ENCODE assay signal across 8 mouse cellular contexts in the genomic region with DNA sequence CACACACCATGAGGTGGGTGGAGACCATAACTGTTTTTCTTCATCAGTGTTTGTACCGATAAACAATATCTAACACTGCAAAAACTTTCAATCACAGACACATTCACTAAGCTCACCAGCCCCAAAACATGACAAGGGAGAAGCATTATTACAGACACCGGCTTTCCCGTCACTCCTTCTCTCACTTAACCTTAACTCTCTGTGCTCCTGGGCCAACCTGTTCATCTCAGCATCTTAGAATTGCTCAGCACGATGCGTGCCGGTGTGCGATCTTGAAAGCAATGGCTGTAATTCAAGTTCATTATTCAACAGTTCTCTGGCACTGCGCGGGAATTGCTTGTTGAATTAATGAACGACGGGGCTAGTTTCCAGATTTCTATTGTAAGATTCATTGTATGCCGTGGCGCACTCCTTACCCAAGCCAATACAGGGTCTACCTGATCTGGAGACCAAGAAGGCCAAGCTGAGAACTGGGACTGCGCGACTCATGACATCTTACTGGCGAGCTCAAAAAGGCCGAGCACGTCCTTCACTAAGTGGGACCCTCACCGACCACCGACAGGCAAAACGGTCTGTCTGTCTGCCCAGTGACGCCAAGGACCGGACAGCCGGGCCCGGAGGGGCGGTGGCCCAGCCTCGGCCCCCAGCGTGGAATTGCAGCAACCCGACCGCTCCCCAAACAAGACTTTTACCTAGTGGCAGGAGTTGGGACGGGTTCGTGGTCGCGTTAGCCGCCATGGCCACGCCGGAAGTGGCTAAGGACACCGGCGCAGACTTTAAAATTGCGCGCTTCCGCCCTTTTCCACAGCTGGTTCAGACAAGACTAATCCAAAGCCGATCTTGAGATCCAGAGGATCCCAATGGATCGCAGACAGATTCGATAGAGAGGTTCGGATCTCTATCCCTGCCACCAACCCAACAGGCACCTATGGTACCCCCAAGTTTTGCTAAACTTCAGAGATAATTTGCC. TPM values are rescaled to one million over a fixed set of nuclear protein-coding genes. Genes with fewer than 3 reads are reported as not detected.
A peak's percentile ranks its signal among the peaks of the same experiment; 100 is the strongest.
DNase-seq lines count a peak whose midpoint lies in the region; ATAC-seq and TF ChIP-seq lines count a peak whose summit lies in the region.

Gene Lsm5 (minus strand): TSS at position 780 of the 970 bp plus-strand sequence.

- H3K4me1 ChIP-seq in heart, embryonic 11.5 days (ENCODE audit: control insufficient read depth, insufficient read depth, low read length), result no peaks in the 10 kb centered on the region
- H3K4me1 ChIP-seq in kidney, embryonic 16.5 days (ENCODE audit: insufficient read depth, low read length), result peaks cover 3% of the 10 kb centered on the region
- peaks cover 2% of the 10 kb centered on the region; the same call in 1 of the 2 replicates for H3K4me1 ChIP-seq in liver, adult 2 months (ENCODE audit: control insufficient read depth, insufficient read depth, low read length)

- peak; percentile 28; the same call in 1 of the 2 replicates for TF ChIP-seq POLR2A in liver, adult 2 months (IDR thresholded peaks at IDR 0.05; ENCODE audit: extremely low read depth, insufficient read depth, low read length)
- peak; percentile 63 for TF ChIP-seq POLR2A in myocyte (IDR thresholded peaks at IDR 0.05; ENCODE audit: insufficient read length, low read depth)

- ATAC-seq in erythroblast, adult 5-6 weeks (replicated peaks; ENCODE audit: low FRiP score, poor library complexity, severe bottlenecking), result peak; percentile 89
- peak; percentile 86 for ATAC-seq in heart, embryonic 11.5 days (replicated peaks; ENCODE audit: insufficient number of reproducible peaks, low FRiP score, low TSS enrichment)
- ATAC-seq in kidney, embryonic 16.5 days (ENCODE audit: low FRiP score, low TSS enrichment), result peak; percentile 94

- under 1% methylated on average over 46 of the region's 46 CpGs for WGBS in heart, embryonic 11.5 days (ENCODE audit: insufficient replicate concordance)
- under 1% methylated on average over 46 of the region's 46 CpGs for WGBS in kidney, embryonic 16.5 days
- 1% methylated on average over 46 of the region's 46 CpGs for WGBS in liver, adult 2 months

- peak within 1 kb of the TSS; percentile 75 for H3K9ac ChIP-seq in heart, embryonic 11.5 days (ENCODE audit: low read depth, low read length)
- peak within 1 kb of the TSS; percentile 77 for H3K9ac ChIP-seq in kidney, embryonic 16.5 days (replicated peaks; ENCODE audit: low read length)
- H3K9ac ChIP-seq in liver, adult 2 months (ENCODE audit: low read depth, low read length), result peak within 1 kb of the TSS; percentile 92

- H3K4me3 ChIP-seq in heart, embryonic 11.5 days (ENCODE audit: low read depth, low read length), result peak within 1 kb of the TSS; percentile 88
- peak within 1 kb of the TSS; percentile 87 for H3K4me3 ChIP-seq in kidney, embryonic 16.5 days (ENCODE audit: low read length)
- H3K4me3 ChIP-seq in liver, adult 2 months (ENCODE audit: insufficient read depth, low read depth, low read length), result peak within 1 kb of the TSS; percentile 99
- H3K4me3 ChIP-seq in myocyte, result peak within 1 kb of the TSS; percentile 68

- no peaks in the 10 kb centered on the region for H3K9me3 ChIP-seq in heart, embryonic 11.5 days (replicated peaks; ENCODE audit: control insufficient read depth, low read length)
- H3K9me3 ChIP-seq in kidney, embryonic 16.5 days (ENCODE audit: low read length), result 0 out of 2 replicates have a peak, but pooled peaks cover 4% of the 10 kb centered on the region

- H3K27me3 ChIP-seq in heart, embryonic 11.5 days (ENCODE audit: control insufficient read depth, insufficient read depth, low read length), result no peaks in the 10 kb centered on the region
- H3K27me3 ChIP-seq in kidney, embryonic 16.5 days (ENCODE audit: insufficient read depth, low read length), result no peaks in the 10 kb centered on the region
- no peaks in the 10 kb centered on the region for H3K27me3 ChIP-seq in liver, adult 2 months (ENCODE audit: control insufficient read depth, insufficient read depth, low read length)
- H3K27me3 ChIP-seq in myocyte (ENCODE audit: control insufficient read depth, insufficient read depth, insufficient read length), result no peaks in the 10 kb centered on the region
- H3K27me3 ChIP-seq in splenic B cell, adult 2 months (ENCODE audit: control insufficient read depth, insufficient read depth, low read length, poor library complexity, severe bottlenecking), result no peaks in the 10 kb centered on the region

- peak; percentile 86 to 87 for DNase-seq in B cell, adult 2 months
- DNase-seq in brain, adult 2 months (ENCODE audit: low read depth, low spot score), result peak; percentile 97
- peak; percentile 86 for DNase-seq in liver, adult 2 months (ENCODE audit: extremely low read depth, low read depth, low spot score)
- peak; percentile 94 for DNase-seq in splenic B cell, adult 2 months (ENCODE audit: low read depth, low spot score)

- H3K27ac ChIP-seq in heart, embryonic 11.5 days (ENCODE audit: low read depth, low read length), result no peak within 1 kb of the TSS
- peak within 1 kb of the TSS; percentile 41 for H3K27ac ChIP-seq in kidney, embryonic 16.5 days (ENCODE audit: low read length)
- no peak within 1 kb of the TSS for H3K27ac ChIP-seq in liver, adult 2 months (replicated peaks; ENCODE audit: insufficient read depth, low read depth, low read length)

- no peaks in the 10 kb centered on the region for H3K36me3 ChIP-seq in heart, embryonic 11.5 days (ENCODE audit: control insufficient read depth, insufficient read depth, low read length)
- H3K36me3 ChIP-seq in kidney, embryonic 16.5 days (ENCODE audit: insufficient read depth, low read length), result no peaks in the 10 kb centered on the region
- peaks cover 1% of the 10 kb centered on the region; the same call in 1 of the 2 replicates for H3K36me3 ChIP-seq in liver, adult 2 months (ENCODE audit: control insufficient read depth, insufficient read depth, low read length)
- peaks cover 4% of the 10 kb centered on the region for H3K36me3 ChIP-seq in myocyte (ENCODE audit: control insufficient read depth, insufficient read depth)
- H3K36me3 ChIP-seq in splenic B cell, adult 2 months (ENCODE audit: control insufficient read depth, insufficient read depth, low read length, poor library complexity, severe bottlenecking), result no peaks in the 10 kb centered on the region

- peaks cover 4% of the 10 kb centered on the region; the same call in 1 of the 2 replicates for H3K79me2 ChIP-seq in liver, adult 2 months (ENCODE audit: control insufficient read depth, insufficient read depth, low read length)
- H3K79me2 ChIP-seq in myocyte (ENCODE audit: control insufficient read depth, insufficient read depth), result peaks cover 19% of the 10 kb centered on the region

- TF ChIP-seq CTCF in liver, adult 2 months (IDR thresholded peaks at IDR 0.05; ENCODE audit: low read depth, low read length), result no peak

- H3ac ChIP-seq in myocyte (ENCODE audit: control insufficient read depth, insufficient read length), result peak within 1 kb of the TSS; percentile 35

- peak within 1 kb of the TSS; percentile 88 for H3K4me2 ChIP-seq in heart, embryonic 11.5 days
- peak within 1 kb of the TSS; percentile 75 for H3K4me2 ChIP-seq in kidney, embryonic 16.5 days (replicated peaks; ENCODE audit: low read depth, low read length)
- H3K4me2 ChIP-seq in myocyte (ENCODE audit: low read depth), result peak within 1 kb of the TSS; percentile 87

TF ChIP-seq in myocyte, 11 proteins besides CTCF, POLR2A, EP300 and RAD21:
- TF ChIP-seq USF1 (IDR thresholded peaks at IDR 0.05; ENCODE audit: low read depth), result peak; percentile 9
- TF ChIP-seq MAX (IDR thresholded peaks at IDR 0.05; ENCODE audit: low read depth), result no peak
- TF ChIP-seq MYOD1 (IDR thresholded peaks at IDR 0.05; ENCODE audit: control insufficient read depth in 1 of 3, insufficient read length in 2 of 3, low read depth in 2 of 3), result no peak
- peak in 1 of 3 experiments; percentile 2 for TF ChIP-seq MYOG (IDR thresholded peaks at IDR 0.05; ENCODE audit: control insufficient read depth in 1 of 3, insufficient read depth in 1 of 3, insufficient read length in 2 of 3, low read depth in 2 of 3)
- peak; percentile 96 for TF ChIP-seq E2F4 (IDR thresholded peaks at IDR 0.05; ENCODE audit: insufficient read depth)
- TF ChIP-seq POLR2AphosphoS2 (IDR thresholded peaks at IDR 0.05; ENCODE audit: insufficient read length, low read depth), result peak; percentile 47
- TF ChIP-seq TCF3 (IDR thresholded peaks at IDR 0.05; ENCODE audit: insufficient read length, low read depth), result no peak
- TF ChIP-seq SRF (IDR thresholded peaks at IDR 0.05; ENCODE audit: control insufficient read depth, insufficient read length, low read depth), result peak; percentile 76
- no peak for TF ChIP-seq TCF12 (IDR thresholded peaks at IDR 0.05; ENCODE audit: insufficient read depth, poor library complexity, severe bottlenecking)
- no peak for TF ChIP-seq REST (IDR thresholded peaks at IDR 0.05; ENCODE audit: insufficient read depth, insufficient read length)
- TF ChIP-seq CEBPB (IDR thresholded peaks at IDR 0.05; ENCODE audit: insufficient read depth, poor library complexity, severe bottlenecking), result no peak

RNA-seq across cellular contexts. Expression of gene Lsm5, which starts in this region (rescaled TPM):
- total RNA-seq in erythroblast, adult 5-6 weeks (2015; ENCODE audit: low replicate concordance), result 21.9 and 39.1 TPM in 2 replicates
- total RNA-seq in erythroblast, adult 5-6 weeks (2017; ENCODE audit: low replicate concordance), result 28.7 and 34.6 TPM in 2 replicates
- 102 and 103 TPM in 2 replicates for polyA plus RNA-seq in heart, embryonic 11.5 days (2014; fragmentation: Nextera tagmentation; extraction: Ambion mirVana)
- polyA plus RNA-seq in kidney, embryonic 16.5 days (2015; fragmentation: Nextera tagmentation; extraction: Ambion mirVana), result 97.0 and 98.5 TPM in 2 replicates
- total RNA-seq in liver, adult 2 months (2014; rRNA removed), result 10.3 and 10.8 TPM in 2 replicates
- 1.5 and 4.2 TPM in 2 replicates for polyA plus RNA-seq in liver, adult 2 months (2012; rRNA removed)
- 38.8 TPM for polyA plus RNA-seq in myocyte (2012; fragmentation: generic; extraction: Trizol)
